Mouse (Mus musculus) limb, embryonic 14.5 days (tissue): ENCODE measurements around the gene Gm20422. TPM values are rescaled to one million over a fixed set of nuclear protein-coding genes. Genes with fewer than 3 reads are reported as not detected.

Source experiments
- ATAC-seq: fragments of 200-750 bp; cut with Nextera tagmentation; 2 replicates; pipeline ENCODE4 v1.8.0; 2017; ENCODE audit warnings: low read depth, moderate number of reproducible peaks, moderate TSS enrichment; ENCODE audit not compliant: low FRiP score
- DNase-seq: peaks from one replicate; pipeline ENCODE4 v3.0.0-alpha.2; 2015; ENCODE audit warnings: low spot score
- H3K27ac ChIP-seq: fragments of 300-500 bp; sonication (generic); replicated peaks from 2 replicates; pipeline ENCODE4 v1.5.1; 2014; ENCODE audit warnings: low read depth, mild to moderate bottlenecking, low read length, moderate library complexity, mixed read lengths
- H3K27me3 ChIP-seq: fragments of 300-500 bp; sonication (generic); 2 replicates; pipeline ENCODE4 v1.6.1; 2014; ENCODE audit warnings: low read length, mixed read lengths; ENCODE audit not compliant: control insufficient read depth, insufficient read depth
- H3K36me3 ChIP-seq: fragments of 300-500 bp; sonication (generic); 2 replicates; pipeline ENCODE4 v1.6.1; 2014; ENCODE audit warnings: mild to moderate bottlenecking, low read length, moderate library complexity, mixed read lengths; ENCODE audit not compliant: control insufficient read depth, insufficient read depth
- H3K4me1 ChIP-seq: fragments of 300-500 bp; sonication (generic); 2 replicates; pipeline ENCODE4 v1.6.1; 2014; ENCODE audit warnings: antibody characterized with exemption, low read length, mixed read lengths; ENCODE audit not compliant: control insufficient read depth, insufficient read depth
- H3K4me2 ChIP-seq: fragments of 300-500 bp; sonication (generic); replicated peaks from 2 replicates; pipeline ENCODE4 v1.6.1; 2014; ENCODE audit warnings: low read depth, mild to moderate bottlenecking, low read length, moderate library complexity; ENCODE audit not compliant: severe bottlenecking
- H3K4me3 ChIP-seq: fragments of 300-500 bp; sonication (generic); replicated peaks from 2 replicates; pipeline ENCODE4 v1.5.1; 2014; ENCODE audit warnings: low read length
- H3K9ac ChIP-seq: fragments of 300-500 bp; sonication (generic); 2 replicates; pipeline ENCODE4 v1.6.1; 2014; ENCODE audit warnings: mild to moderate bottlenecking, low read depth, low read length, moderate library complexity; ENCODE audit not compliant: severe bottlenecking
- H3K9me3 ChIP-seq: fragments of 300-500 bp; sonication (generic); 2 replicates; pipeline ENCODE4 v1.6.1; 2016; ENCODE audit warnings: low read length; ENCODE audit not compliant: control insufficient read depth
- POLR2A ChIP-seq: fragments of 200-500 bp; IDR thresholded peaks from 2 replicates; pipeline ENCODE4 v1.8.0; 2012; ENCODE audit warnings: inconsistent platforms, mild to moderate bottlenecking, moderate library complexity, borderline replicate concordance; ENCODE audit not compliant: insufficient read depth, insufficient read length; ENCODE audit errors: extremely low read depth
- WGBS: fragments of 180-500 bp; shearing (Covaris S2); extraction: QIAGEN DNeasy Blood & Tissue Kit; methylation state at CpG from one replicate; pipeline ENCODE4 v1.1.7; 2014; 5-methylcytosine and 5-hydroxymethylcytosine counted together
- polyA plus RNA-seq, 2 experiments: library from polyadenylated mRNA; depleted of rRNA in 1 of 2; stranded (reverse) in 1 of 2; unstranded in 1 of 2; fragments of >200 nt; fragmentation: Nextera tagmentation in 1 of 2; extraction: Ambion mirVana in 1 of 2; gene quantifications; 2 replicates each; pipeline versions ENCODE4 v1.2.1 to v1.2.3; 2012 to 2014

The Gm20422 gene
- polyA plus RNA-seq, 2 experiments: 0.62 to 1.1 TPM

DNA sequence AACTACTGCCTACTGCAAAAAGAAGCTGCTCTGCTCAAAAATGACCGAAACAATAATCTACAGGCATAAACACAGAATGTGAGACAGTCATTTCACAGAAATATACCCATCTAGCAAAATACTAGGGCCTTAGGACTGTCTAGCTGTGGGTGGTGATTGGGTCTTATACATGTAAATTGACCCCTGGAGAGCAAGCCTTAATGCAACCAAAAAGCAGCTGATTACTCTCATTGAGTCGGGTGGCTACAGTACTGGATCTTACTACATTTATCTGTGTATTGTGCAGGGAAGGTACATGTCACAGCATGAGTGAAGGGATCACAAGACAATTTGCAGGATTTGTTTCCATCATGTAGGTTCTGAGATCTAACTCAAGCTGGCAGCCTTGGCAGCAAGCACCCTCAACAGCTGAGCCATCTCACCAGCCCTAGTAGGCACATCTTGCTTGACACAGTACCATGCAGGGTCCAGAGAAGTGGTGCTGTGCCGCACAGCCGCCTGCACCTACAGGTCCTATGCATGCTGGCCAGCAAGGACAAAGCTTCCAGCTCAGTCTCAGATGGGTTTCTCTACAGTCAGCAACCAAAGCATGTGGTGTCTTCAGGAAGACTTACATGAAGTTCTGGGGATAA is 12.8 kb downstream of the Gm20422 start:
- Histone ChIP-seq H3K4me1 (no peaks in the 10 kb centered on the region), H3K9ac (no peak overlapping the region), H3K27ac (no peak overlapping the region), H3K36me3 (peaks cover 63% of the 10 kb centered on the region), H3K27me3 (no peaks in the 10 kb centered on the region), H3K4me3 (no peak overlapping the region), H3K4me2 (no peak overlapping the region), H3K9me3 (peaks cover 3% of the 10 kb centered on the region; the same call in 1 of the 2 replicates)
- no peak for DNase-seq
- no peak for TF ChIP-seq POLR2A
- no peak for ATAC-seq
- WGBS: 90% methylated on average over 4 of the region's 4 CpGs

DNA sequence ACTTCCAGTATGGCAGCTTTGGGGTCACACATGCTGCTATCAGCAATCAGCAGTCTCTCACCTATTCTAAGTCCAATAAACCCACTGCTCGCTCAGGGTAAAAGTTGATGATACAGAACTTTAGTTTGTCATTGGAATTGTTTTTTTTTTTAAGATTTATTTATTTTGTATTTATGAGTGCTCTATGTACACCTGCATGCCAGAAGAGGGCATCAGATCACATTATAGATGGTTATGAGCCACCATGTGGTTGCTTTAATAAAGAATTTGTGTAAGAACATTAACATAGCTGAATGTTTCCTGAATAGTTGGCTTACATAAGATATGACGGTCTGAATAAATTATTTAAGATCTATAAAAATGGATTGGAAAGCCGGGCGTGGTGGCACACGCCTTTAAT is 16.4 kb downstream of the Gm20422 start:
- Histone ChIP-seq H3K36me3 (peaks cover 38% of the 10 kb centered on the region), H3K9ac (no peak overlapping the region), H3K27ac (no peak overlapping the region), H3K27me3 (no peaks in the 10 kb centered on the region), H3K4me3 (no peak overlapping the region), H3K4me1 (no peaks in the 10 kb centered on the region), H3K9me3 (no peaks in the 10 kb centered on the region), H3K4me2 (no peak overlapping the region)
- TF ChIP-seq POLR2A: no peak
- no peak for ATAC-seq
- DNase-seq: no peak
- WGBS: 93% methylated on average over 5 of the region's 5 CpGs

DNA sequence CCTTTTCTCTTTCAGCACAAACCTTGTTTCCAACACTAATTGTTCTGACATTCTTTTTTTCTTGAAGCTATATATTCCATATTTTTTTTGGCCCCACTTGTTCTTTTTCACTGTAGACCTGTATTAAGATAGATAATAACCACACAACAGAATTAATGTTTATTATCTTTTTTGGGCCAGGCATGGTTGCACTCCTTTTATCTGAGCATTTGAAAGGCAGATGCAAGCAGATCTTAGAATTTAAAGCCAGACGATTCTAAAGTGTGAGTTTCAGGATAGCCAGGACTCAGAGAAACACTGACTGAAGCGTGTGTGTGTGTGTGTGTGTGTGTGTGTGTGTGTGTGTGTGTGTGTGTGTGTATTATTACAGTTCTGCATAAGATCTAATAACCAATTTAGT is 22.2 kb downstream of the Gm20422 start:
- 94% methylated on average over 2 of the region's 2 CpGs for whole genome bisulfite sequencing
- Histone ChIP-seq H3K27ac (no peak overlapping the region), H3K4me2 (no peak overlapping the region), H3K27me3 (no peaks in the 10 kb centered on the region), H3K36me3 (peaks cover 15% of the 10 kb centered on the region), H3K9ac (no peak overlapping the region), H3K9me3 (no peaks in the 10 kb centered on the region), H3K4me3 (no peak overlapping the region), H3K4me1 (peaks cover 7% of the 10 kb centered on the region)
- DNase-seq (no peak), ATAC-seq (no peak)
- no peak for TF ChIP-seq POLR2A

DNA sequence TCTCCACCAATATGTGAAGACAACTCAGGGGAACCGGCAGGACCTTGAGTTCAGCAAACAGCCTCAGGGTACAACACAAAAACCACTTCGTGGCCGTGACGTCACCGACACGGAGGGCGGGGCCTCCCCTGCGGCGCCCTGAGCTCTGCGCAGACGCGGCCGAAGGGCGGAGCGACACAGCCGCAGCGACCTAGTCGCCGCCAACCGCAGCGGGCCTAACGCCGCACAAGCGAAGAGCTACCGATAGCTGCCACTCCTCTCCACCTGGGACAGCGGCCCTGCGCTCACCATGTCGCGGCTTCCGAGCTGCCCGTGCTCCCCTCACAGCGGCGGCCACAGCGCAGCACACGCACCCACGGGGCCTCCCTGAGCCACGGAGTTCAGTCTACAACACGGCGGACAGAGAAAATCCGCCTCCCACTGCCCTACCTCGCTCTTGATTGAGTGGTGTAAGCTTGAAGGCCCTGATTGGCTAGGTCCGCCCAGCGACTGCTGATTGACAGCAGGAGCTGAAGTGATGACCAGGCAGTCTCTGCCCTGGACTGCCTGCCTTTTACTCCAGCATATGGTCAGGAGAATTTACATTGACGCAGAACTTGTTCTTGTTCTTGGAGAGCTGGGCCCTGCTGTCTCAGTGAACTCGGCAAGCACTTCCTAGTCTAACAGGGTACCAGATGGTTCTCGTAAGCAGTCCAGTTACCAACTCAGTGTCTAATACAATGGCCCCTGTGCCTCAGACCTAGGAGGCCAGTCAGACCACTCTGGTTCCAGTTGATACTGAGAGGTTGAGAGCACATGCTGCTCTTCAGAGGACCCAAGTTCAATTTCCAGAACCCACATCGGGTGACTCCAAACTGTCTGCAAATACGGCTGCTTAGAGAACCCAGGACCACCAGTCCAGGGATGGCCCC is 24.9 kb downstream of the Gm20422 start, which contains the start of gene Zfp963:
TSS of gene Zfp963 (minus strand) at position 427 of the 911 bp plus-strand sequence.
- Histone ChIP-seq H3K4me3 (peak within 1 kb of the TSS; percentile 74), H3K27ac (peak within 1 kb of the TSS; percentile 99), H3K4me1 (peaks cover 7% of the 10 kb centered on the region), H3K36me3 (peaks cover 4% of the 10 kb centered on the region), H3K9ac (peak within 1 kb of the TSS; percentile 91), H3K9me3 (no peaks in the 10 kb centered on the region), H3K4me2 (peak within 1 kb of the TSS; percentile 46), H3K27me3 (no peaks in the 10 kb centered on the region)
- peak; percentile 98 for TF ChIP-seq POLR2A
- DNase-seq (peak; percentile 95), ATAC-seq (peak; percentile 98)
- 4% methylated on average over 45 of the region's 48 CpGs for WGBS

DNA sequence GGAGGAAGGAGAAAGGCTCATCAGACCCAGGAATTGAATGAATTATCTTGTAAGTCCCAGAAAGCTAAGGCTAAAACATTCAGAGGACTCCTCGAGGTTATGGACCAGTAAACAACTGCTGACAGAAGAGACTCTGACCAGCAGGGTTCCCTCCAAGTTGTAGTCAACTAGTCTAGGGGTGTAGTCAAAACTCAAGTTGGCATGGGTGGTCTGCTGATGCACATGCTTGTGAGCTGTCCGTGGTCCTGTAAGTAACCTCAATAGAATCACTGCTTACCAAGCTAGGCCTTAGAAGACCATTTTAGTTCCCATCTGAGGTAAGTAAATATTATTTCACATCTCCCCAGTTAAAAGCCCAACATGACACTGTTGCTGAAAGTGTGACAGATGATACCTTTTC is 33.5 kb downstream of the Gm20422 start:
- H3K4me3 ChIP-seq: no peak overlapping the region
- H3K4me1 ChIP-seq: no peaks in the 10 kb centered on the region
- no peak overlapping the region for H3K4me2 ChIP-seq
- no peak overlapping the region for H3K27ac ChIP-seq
- no peaks in the 10 kb centered on the region for H3K27me3 ChIP-seq
- no peak overlapping the region for H3K9ac ChIP-seq
- no peak for TF ChIP-seq POLR2A
- 77% methylated on average over 2 of the region's 2 CpGs for WGBS
- H3K9me3 ChIP-seq: no peaks in the 10 kb centered on the region
- ATAC-seq: no peak
- DNase-seq: no peak
- H3K36me3 ChIP-seq: peaks cover 15% of the 10 kb centered on the region
